Mouse (Mus musculus) inflammation-experienced regulatory T-cells (primary cell): ENCODE results near the gene Gm10160. TPM values are rescaled to one million over a fixed set of nuclear protein-coding genes. Genes with fewer than 3 reads are reported as not detected.

Source experiments
- polyA plus RNA-seq, 2 experiments: library from polyadenylated mRNA; unstranded; fragments of 100-300 nt; shearing (Covaris generic); gene quantifications; one replicate each; pipeline ENCODE4 v1.2.1; 2017

The Gm10160 gene
- not detected for polyA plus RNA-seq

GRCm38 (mm10) chr7:81855694-81856093 is at the start of gene Gm10160:
TSS of gene Gm10160 (minus strand) at chr7:81855794.

GRCm38 (mm10) chr7:81858968-81859721 is 3.6 kb upstream of the Gm10160 start, which contains the start of gene Tm6sf1:
TSS of gene Tm6sf1 (plus strand) at chr7:81859001.

GRCm38 (mm10) chr7:81829379-81829894 is 26.2 kb downstream of the Gm10160 start, which contains the start of gene Btbd1:
TSS of gene Btbd1 (minus strand) at chr7:81829431.

Other genes with a start within 250 kb of the Gm10160 start
- 1 to 10 TPM; 2.4 to 3.6 TPM for gene Homer2, start 148.3 kb downstream of the Gm10160 start, polyA plus RNA-seq
- gene Ramac, start 92.9 kb downstream of the Gm10160 start, polyA plus RNA-seq: 100 to 1,000 TPM; 127 to 149 TPM
- gene 3110040N11Rik, start 66.3 kb downstream of the Gm10160 start, polyA plus RNA-seq: 10 to 100 TPM; 59.2 to 71.1 TPM
- gene Btbd1, start 26.4 kb downstream of the Gm10160 start, polyA plus RNA-seq: 10 to 100 TPM; 88.7 to 96.7 TPM
- 10 to 100 TPM; 14.1 to 19.9 TPM for gene Tm6sf1, start 3.2 kb upstream of the Gm10160 start, polyA plus RNA-seq
- gene Hdgfl3, start 78.7 kb upstream of the Gm10160 start, polyA plus RNA-seq: 10 to 100 TPM; 15.1 to 21.1 TPM
- under 1 TPM in 1 of 2 experiments, not detected in 1; 0.20 TPM for gene Bnc1, start 136.5 kb upstream of the Gm10160 start, polyA plus RNA-seq